Mouse (Mus musculus): ENCODE data around the gene Trio. TPM values are rescaled to one million over a fixed set of nuclear protein-coding genes. Genes with fewer than 3 reads are reported as not detected.

Trio gene
- polyA plus RNA-seq, 1 experiment from 2014 or later, result 17.4 TPM

- WGBS, result 27% methylated on average over 18 of the region's 18 CpGs
- ATAC-seq (replicated peaks; ENCODE audit: low FRiP score, low read depth), result 0 out of 2 replicates have a peak, but pooled peaks have one; percentile 21
Measured at GRCm38 (mm10) chr15:28051104-28051625, 25.5 kb upstream of the Trio start.

GRCm38 (mm10) chr15:28047711-28048110 lies 22.1 kb upstream of the Trio start:
- Histone ChIP-seq H3K27ac (no peak overlapping the region), H3K27me3 (ENCODE audit: insufficient read depth, low read length) (no peaks in the 10 kb centered on the region), H3K4me3 (replicated peaks; ENCODE audit: low read depth, low read length) (no peak overlapping the region), H3K4me2 (ENCODE audit: low read length) (no peak overlapping the region), H3K9me3 (replicated peaks; ENCODE audit: low read length) (no peaks in the 10 kb centered on the region), H3K4me1 (replicated peaks; ENCODE audit: insufficient read depth, low read length) (no peaks in the 10 kb centered on the region; the same call in 1 of the 2 replicates), H3K36me3 (ENCODE audit: insufficient read depth, low read length) (no peaks in the 10 kb centered on the region), H3K9ac (ENCODE audit: low read depth, low read length) (no peak overlapping the region)
- peak; percentile 19 for DNase-seq (ENCODE audit: low spot score)
- WGBS, result 37% methylated on average over 3 of the region's 3 CpGs
- TF ChIP-seq CTCF (IDR thresholded peaks at IDR 0.05; ENCODE audit: low read depth), result no peak
- no peak for ATAC-seq (replicated peaks; ENCODE audit: low FRiP score, low read depth)

More at GRCm38 (mm10) chr15:28051104-28051625, 25.5 kb upstream of the Trio start:
- H3K36me3 ChIP-seq (ENCODE audit: insufficient read depth, low read length), result no peaks in the 10 kb centered on the region
- peak overlapping the region; percentile 62; the same call in 1 of the 2 replicates for H3K27ac ChIP-seq
- no peaks in the 10 kb centered on the region; the same call in 1 of the 2 replicates for H3K4me1 ChIP-seq (replicated peaks; ENCODE audit: insufficient read depth, low read length)
- peak overlapping the region; percentile 44 for H3K9ac ChIP-seq (ENCODE audit: low read depth, low read length)
- H3K9me3 ChIP-seq (replicated peaks; ENCODE audit: low read length), result no peaks in the 10 kb centered on the region
- peak; percentile 52 for DNase-seq (ENCODE audit: low spot score)
- no peaks in the 10 kb centered on the region for H3K27me3 ChIP-seq (ENCODE audit: insufficient read depth, low read length)
- peak overlapping the region; percentile 37 for H3K4me2 ChIP-seq (ENCODE audit: low read length)
- no peak for TF ChIP-seq CTCF (IDR thresholded peaks at IDR 0.05; ENCODE audit: low read depth)
- 0 out of 2 replicates have a peak overlapping the region, but pooled peaks have one; percentile 2 for H3K4me3 ChIP-seq (replicated peaks; ENCODE audit: low read depth, low read length)

- DNase-seq (ENCODE audit: low spot score), result no peak
- no peak for ATAC-seq (replicated peaks; ENCODE audit: low FRiP score, low read depth)
- Histone ChIP-seq H3K27ac (no peak overlapping the region), H3K9me3 (replicated peaks; ENCODE audit: low read length) (no peaks in the 10 kb centered on the region), H3K9ac (ENCODE audit: low read depth, low read length) (no peak overlapping the region), H3K27me3 (ENCODE audit: insufficient read depth, low read length) (no peaks in the 10 kb centered on the region), H3K4me3 (replicated peaks; ENCODE audit: low read depth, low read length) (no peak overlapping the region), H3K4me1 (replicated peaks; ENCODE audit: insufficient read depth, low read length) (no peaks in the 10 kb centered on the region), H3K4me2 (ENCODE audit: low read length) (no peak overlapping the region), H3K36me3 (ENCODE audit: insufficient read depth, low read length) (no peaks in the 10 kb centered on the region)
- WGBS, result 24% methylated on average over 9 of the region's 9 CpGs
- no peak for TF ChIP-seq CTCF (IDR thresholded peaks at IDR 0.05; ENCODE audit: low read depth)
Measured at GRCm38 (mm10) chr15:28041158-28041865, 15.7 kb upstream of the Trio start.

- Histone ChIP-seq H3K4me2 (ENCODE audit: low read length) (no peak overlapping the region), H3K27me3 (ENCODE audit: insufficient read depth, low read length) (no peaks in the 10 kb centered on the region), H3K27ac (no peak overlapping the region), H3K36me3 (ENCODE audit: insufficient read depth, low read length) (no peaks in the 10 kb centered on the region), H3K9me3 (replicated peaks; ENCODE audit: low read length) (no peaks in the 10 kb centered on the region), H3K4me1 (replicated peaks; ENCODE audit: insufficient read depth, low read length) (no peaks in the 10 kb centered on the region), H3K9ac (ENCODE audit: low read depth, low read length) (no peak overlapping the region), H3K4me3 (replicated peaks; ENCODE audit: low read depth, low read length) (no peak overlapping the region)
- 88% methylated on average over 6 of the region's 6 CpGs for WGBS
- DNase-seq (ENCODE audit: low spot score) (no peak), ATAC-seq (replicated peaks; ENCODE audit: low FRiP score, low read depth) (no peak)
- TF ChIP-seq CTCF (IDR thresholded peaks at IDR 0.05; ENCODE audit: low read depth), result no peak
Measured at GRCm38 (mm10) chr15:28037651-28038050, 12.0 kb upstream of the Trio start.

GRCm38 (mm10) chr15:28035601-28036000 lies 10.0 kb upstream of the Trio start:
- DNase-seq (ENCODE audit: low spot score), result no peak
- Histone ChIP-seq H3K4me2 (ENCODE audit: low read length) (no peak overlapping the region), H3K4me1 (replicated peaks; ENCODE audit: insufficient read depth, low read length) (no peaks in the 10 kb centered on the region), H3K4me3 (replicated peaks; ENCODE audit: low read depth, low read length) (no peak overlapping the region), H3K27me3 (ENCODE audit: insufficient read depth, low read length) (no peaks in the 10 kb centered on the region), H3K36me3 (ENCODE audit: insufficient read depth, low read length) (no peaks in the 10 kb centered on the region), H3K27ac (no peak overlapping the region), H3K9me3 (replicated peaks; ENCODE audit: low read length) (no peaks in the 10 kb centered on the region), H3K9ac (ENCODE audit: low read depth, low read length) (no peak overlapping the region)
- WGBS, result 69% methylated on average over 10 of the region's 10 CpGs
- no peak for TF ChIP-seq CTCF (IDR thresholded peaks at IDR 0.05; ENCODE audit: low read depth)
- no peak for ATAC-seq (replicated peaks; ENCODE audit: low FRiP score, low read depth)

GRCm38 (mm10) chr15:28034636-28035035 lies 9.0 kb upstream of the Trio start:
- no peaks in the 10 kb centered on the region for H3K9me3 ChIP-seq (replicated peaks; ENCODE audit: low read length)
- TF ChIP-seq CTCF (IDR thresholded peaks at IDR 0.05; ENCODE audit: low read depth), result no peak
- H3K9ac ChIP-seq (ENCODE audit: low read depth, low read length), result no peak overlapping the region
- H3K27ac ChIP-seq, result no peak overlapping the region
- 82% methylated on average over 10 of the region's 10 CpGs for WGBS
- DNase-seq (ENCODE audit: low spot score) (no peak), ATAC-seq (replicated peaks; ENCODE audit: low FRiP score, low read depth) (no peak)
- no peaks in the 10 kb centered on the region for H3K36me3 ChIP-seq (ENCODE audit: insufficient read depth, low read length)
- no peaks in the 10 kb centered on the region for H3K27me3 ChIP-seq (ENCODE audit: insufficient read depth, low read length)
- no peak overlapping the region for H3K4me3 ChIP-seq (replicated peaks; ENCODE audit: low read depth, low read length)
- no peak overlapping the region for H3K4me2 ChIP-seq (ENCODE audit: low read length)
- H3K4me1 ChIP-seq (replicated peaks; ENCODE audit: insufficient read depth, low read length), result no peaks in the 10 kb centered on the region
